Mouse (Mus musculus): ENCODE measurements around the gene Rtl5.
"Not testable (repeated sequence)": the region's sequence is repeated elsewhere in the genome, so short reads cannot be mapped to it uniquely, and the experiment has no call there.

Rtl5 gene

GRCm38 (mm10) chrX:102070591-102071471 lies at the start of gene Rtl5:
Gene Rtl5, minus strand, starts transcription at chrX:102071304.
- no peak for DNase-seq (ENCODE audit: extremely low read depth, low read depth, low spot score)

DNA sequence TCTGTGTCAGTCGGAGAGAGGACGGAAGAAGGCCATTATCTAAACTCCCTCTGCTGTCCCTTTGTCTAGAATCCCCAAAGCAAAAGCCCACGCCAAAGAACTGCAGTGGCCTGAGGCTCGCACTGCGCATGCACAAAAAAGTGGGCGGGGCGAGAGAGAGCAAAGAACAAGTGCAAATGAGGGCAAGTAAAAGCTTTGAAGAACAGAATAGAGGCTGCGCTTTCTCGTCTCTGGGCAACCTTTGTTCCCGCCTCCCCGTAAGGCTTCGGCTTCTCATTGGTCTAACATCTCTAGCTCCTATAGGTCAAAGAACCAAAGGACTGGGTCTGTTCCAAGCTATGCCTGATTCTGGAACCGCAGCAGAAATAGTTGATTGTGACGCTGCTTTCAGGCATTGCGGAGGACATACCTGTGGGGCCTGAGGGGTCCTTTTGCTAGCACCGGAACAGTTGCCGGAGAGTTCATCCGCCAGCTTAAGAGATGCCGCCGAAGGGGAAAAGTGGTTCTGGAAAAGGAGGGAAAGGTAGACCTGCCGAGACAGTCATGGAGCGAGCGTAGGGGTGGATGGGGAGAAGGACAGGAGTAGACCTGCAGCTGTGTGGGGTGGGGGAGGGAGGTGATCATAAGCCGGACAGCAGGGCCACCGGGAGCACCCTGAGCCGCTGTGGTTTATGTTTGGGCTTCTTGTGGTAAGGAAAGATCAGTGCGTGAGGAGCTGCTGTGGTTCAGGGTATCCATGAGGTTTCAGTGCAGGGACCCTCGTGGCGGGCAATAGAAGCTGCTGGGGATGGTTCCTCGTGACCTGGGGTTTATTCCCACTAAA lies 48.1 kb upstream of the Rtl5 start, which contains the start of gene Pin4:
TSS of gene Pin4 (plus strand) at position 406 of the 823 bp plus-strand sequence.
- DNase-seq (ENCODE audit: extremely low read depth, low read depth, low spot score), result peak; percentile 81

- DNase-seq (ENCODE audit: extremely low read depth, low read depth, low spot score), result no peak
Measured at GRCm38 (mm10) chrX:102115676-102116075, 44.6 kb upstream of the Rtl5 start.

GRCm38 (mm10) chrX:102109349-102109748 lies 38.2 kb upstream of the Rtl5 start:
- DNase-seq (ENCODE audit: extremely low read depth, low read depth, low spot score), result not testable (repeated sequence)

GRCm38 (mm10) chrX:102103830-102104229 lies 32.7 kb upstream of the Rtl5 start:
- not testable (repeated sequence) for DNase-seq (ENCODE audit: extremely low read depth, low read depth, low spot score)

GRCm38 (mm10) chrX:102101886-102102285 lies 30.8 kb upstream of the Rtl5 start:
- DNase-seq (ENCODE audit: extremely low read depth, low read depth, low spot score), result no peak

- DNase-seq (ENCODE audit: extremely low read depth, low read depth, low spot score), result no peak
Measured at GRCm38 (mm10) chrX:102094381-102094904, 23.3 kb upstream of the Rtl5 start.

DNA sequence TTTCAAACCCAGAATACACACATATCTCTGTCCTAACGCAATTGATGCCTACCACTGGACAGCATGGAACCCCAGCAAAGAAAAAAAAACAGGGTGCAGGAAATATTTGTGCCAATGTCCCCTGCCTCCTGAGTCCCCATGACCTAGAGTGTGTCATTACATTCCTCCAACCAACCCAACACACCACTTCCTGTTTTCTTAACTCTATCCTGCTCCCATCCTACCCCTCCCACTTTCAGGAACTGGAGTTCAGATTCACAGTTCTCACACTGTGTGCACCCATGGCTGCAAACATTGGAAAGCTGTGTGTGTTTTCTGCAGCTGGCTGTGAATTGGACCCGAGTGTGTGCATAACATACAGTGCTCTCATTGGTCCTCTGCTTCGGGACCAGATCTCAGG lies 19.5 kb upstream of the Rtl5 start:
- no peak for DNase-seq (ENCODE audit: extremely low read depth, low read depth, low spot score)

GRCm38 (mm10) chrX:102085798-102086443 lies 14.8 kb upstream of the Rtl5 start:
- no peak for DNase-seq (ENCODE audit: extremely low read depth, low read depth, low spot score)

DNA sequence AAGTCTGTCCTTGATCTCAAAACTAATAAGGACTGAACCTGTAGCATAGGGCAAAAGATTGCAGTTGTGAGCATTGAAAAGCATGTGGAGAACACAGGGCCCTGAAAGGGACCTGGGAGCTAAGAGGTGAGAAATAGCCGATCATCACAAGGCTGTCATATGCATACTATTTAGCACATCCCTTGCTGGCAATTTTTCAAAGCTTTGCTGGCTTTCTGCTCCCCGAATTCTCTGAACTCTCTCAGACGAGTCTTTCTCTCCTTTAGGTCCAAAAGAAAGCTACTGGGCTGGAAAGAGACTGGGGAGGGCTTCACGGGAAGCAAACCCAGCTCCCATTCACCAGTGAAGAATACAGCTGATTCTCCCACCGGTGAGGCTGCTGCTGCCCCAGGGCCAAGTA lies 11.2 kb upstream of the Rtl5 start:
- DNase-seq (ENCODE audit: extremely low read depth, low read depth, low spot score), result no peak

DNA sequence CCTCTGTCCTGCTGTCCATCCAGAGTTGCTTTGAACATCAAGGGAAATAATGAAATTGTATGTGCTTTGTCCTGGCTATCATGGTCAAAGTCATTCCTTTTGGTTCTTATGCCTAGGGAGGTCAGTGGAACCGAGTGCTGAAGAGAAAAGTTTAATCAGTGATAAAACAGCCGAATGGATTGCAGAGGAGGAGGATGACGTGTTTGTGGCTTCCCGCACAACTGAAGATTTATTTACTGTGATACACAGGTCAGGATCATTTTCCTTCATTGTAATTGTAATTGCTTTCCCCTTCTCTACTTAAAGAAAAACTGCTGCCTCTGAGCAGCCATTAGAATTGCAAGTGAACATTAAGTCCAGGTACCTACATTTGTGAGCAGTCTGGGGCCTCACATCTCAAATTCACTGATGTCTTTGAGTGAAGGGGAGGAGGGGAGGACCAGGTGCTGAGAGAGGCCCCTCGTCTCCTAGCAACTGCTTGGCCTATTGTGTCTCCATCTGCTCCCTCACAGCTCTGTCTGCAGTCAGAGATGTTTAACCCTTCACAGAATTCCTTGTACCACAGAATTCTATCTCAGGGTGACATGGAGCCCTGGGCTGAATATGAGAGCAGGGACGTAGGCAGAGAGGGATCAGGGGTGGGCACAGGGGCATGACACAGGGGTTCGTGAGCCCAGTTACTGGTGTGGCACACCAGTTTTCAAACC lies 10.6 kb upstream of the Rtl5 start:
- no peak for DNase-seq (ENCODE audit: extremely low read depth, low read depth, low spot score)

DNA sequence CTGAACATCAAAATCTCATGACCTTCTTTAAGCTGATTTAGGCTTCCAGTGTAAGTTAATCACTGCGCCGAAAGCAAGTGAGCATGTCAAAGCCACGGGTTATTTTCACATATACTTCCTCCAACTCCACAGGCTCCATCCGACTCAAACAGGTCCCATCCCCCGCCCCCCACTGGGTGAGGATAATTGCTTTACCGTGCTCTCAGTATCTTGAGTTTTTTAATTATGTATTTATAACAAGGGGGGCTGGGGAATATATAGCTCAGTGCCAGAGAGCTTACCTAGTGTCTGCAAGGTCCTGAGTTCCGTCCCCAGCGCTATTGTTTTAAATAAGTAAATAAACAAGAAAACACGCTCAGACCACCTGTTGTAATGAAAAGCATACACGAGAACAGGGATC lies 10.0 kb upstream of the Rtl5 start:
- DNase-seq (ENCODE audit: extremely low read depth, low read depth, low spot score), result no peak

- no peak for DNase-seq (ENCODE audit: extremely low read depth, low read depth, low spot score)
Measured at GRCm38 (mm10) chrX:102076886-102077765, 6.0 kb upstream of the Rtl5 start.

- no peak for DNase-seq (ENCODE audit: extremely low read depth, low read depth, low spot score)
Measured at GRCm38 (mm10) chrX:102075158-102075557, 4.1 kb upstream of the Rtl5 start.

GRCm38 (mm10) chrX:102074435-102074834 lies 3.3 kb upstream of the Rtl5 start:
- DNase-seq (ENCODE audit: extremely low read depth, low read depth, low spot score), result no peak

GRCm38 (mm10) chrX:102073605-102074325 lies 2.7 kb upstream of the Rtl5 start:
- no peak for DNase-seq (ENCODE audit: extremely low read depth, low read depth, low spot score)

- no peak for DNase-seq (ENCODE audit: extremely low read depth, low read depth, low spot score)
Measured at GRCm38 (mm10) chrX:102071517-102071916, 413 bp upstream of the Rtl5 start.

GRCm38 (mm10) chrX:102068811-102069540 lies 2.1 kb downstream of the Rtl5 start:
- DNase-seq (ENCODE audit: extremely low read depth, low read depth, low spot score), result no peak
